Mouse (Mus musculus) ES-E14 (cell line): ENCODE measurements at regions not wholly inside any gene's neighbourhood (a gene's known extent, or its start where the extent isn't known, plus 50 kb on each side); places are given as distances from the start of the nearest gene placed in this dataset.

Experiments used
- CHD2 ChIP-seq: IDR thresholded peaks from 2 replicates; pipeline ENCODE4 v1.6.1; 2014; ENCODE audit warnings: mild to moderate bottlenecking, low read depth, low read length, inconsistent platforms
- HCFC1 ChIP-seq: IDR thresholded peaks from 2 replicates; pipeline ENCODE4 v1.6.1; 2012; ENCODE audit warnings: low read length, inconsistent platforms, borderline replicate concordance; ENCODE audit not compliant: insufficient read depth
- MAFK ChIP-seq: IDR thresholded peaks from 2 replicates; pipeline ENCODE4 v1.6.1; 2014; ENCODE audit warnings: mild to moderate bottlenecking, low read depth, low read length, inconsistent platforms; ENCODE audit not compliant: insufficient read depth
- ZC3H11A ChIP-seq: IDR thresholded peaks from 2 replicates; pipeline ENCODE4 v1.6.1; 2012; ENCODE audit warnings: low read depth, mild to moderate bottlenecking, inconsistent platforms, low read length, borderline replicate concordance
- ZNF384 ChIP-seq: IDR thresholded peaks from 2 replicates; pipeline ENCODE4 v1.6.1; 2012; ENCODE audit warnings: low read depth, low read length, inconsistent platforms

- no peak for TF ChIP-seq HCFC1
- no peak for TF ChIP-seq CHD2
- no peak for TF ChIP-seq ZNF384
- TF ChIP-seq MAFK = no peak
- no peak for TF ChIP-seq ZC3H11A
Measured at GRCm38 (mm10) chr8:89568641-89569040, 524.7 kb upstream of the Sall1 start.
